Mouse (Mus musculus): ENCODE results near the gene Nit1. TPM values are rescaled to one million over a fixed set of nuclear protein-coding genes. Genes with fewer than 3 reads are reported as not detected.

The Nit1 gene
- total RNA-seq (2012; rRNA removed) (17.9 and 20.0 TPM in 2 replicates), polyA plus RNA-seq (2012; ENCODE audit: insufficient read depth in 1 of 2, insufficient read length in 2 of 2, low read depth in 1 of 2, low replicate concordance in 2 of 2, missing spikeins in 1 of 2) (10 to 100 TPM in 1 of 2 experiments, not detected in 1; 26.3 TPM)

GRCm38 (mm10) chr1:171345225-171346094 lies at the start of gene Nit1, which contains the start of gene Pfdn2:
Gene Nit1, minus strand, starts transcription at chr1:171345646.
Gene Pfdn2, plus strand, starts transcription at chr1:171345670.
- H3K9ac ChIP-seq (ENCODE audit: control insufficient read depth, low read depth, low read length, poor library complexity, severe bottlenecking): peak within 1 kb of the TSS; percentile 96
- peaks cover 49% of the 10 kb centered on the region for H3K79me2 ChIP-seq (ENCODE audit: control insufficient read depth, insufficient read depth, low read length, poor library complexity)
- DNase-seq (ENCODE audit: low read depth, low spot score): peak; percentile 94
- no peaks in the 10 kb centered on the region for H3K9me3 ChIP-seq (replicated peaks; ENCODE audit: insufficient read depth, low read length)
- peaks cover 6 to 20% of the 10 kb centered on the region in 2 experiments for H3K36me3 ChIP-seq (ENCODE audit: control insufficient read depth in 1 of 2, insufficient read depth in 2 of 2, low read length in 2 of 2)
- peaks cover 6 to 15% of the 10 kb centered on the region in 2 experiments; a peak in 3 of 4 replicates for H3K4me1 ChIP-seq (ENCODE audit: control insufficient read depth in 1 of 2, insufficient read depth in 2 of 2, low read length in 2 of 2)
- H3K27me3 ChIP-seq (ENCODE audit: control insufficient read depth in 1 of 2, insufficient read depth in 2 of 2, low read length in 2 of 2): no peaks in the 10 kb centered on the region
- peak within 1 kb of the TSS; percentile 77 for H3K27ac ChIP-seq (ENCODE audit: control insufficient read depth, low read depth, low read length)
- peak within 1 kb of the TSS; percentile 89 to 99 for H3K4me3 ChIP-seq (ENCODE audit: control insufficient read depth in 1 of 2, insufficient read depth in 1 of 2, low read depth in 2 of 2, low read length in 2 of 2)
- TF ChIP-seq UBTF (IDR thresholded peaks at IDR 0.05; ENCODE audit: borderline replicate concordance, insufficient read depth, low read depth, low read length) (0 out of 2 replicates have a peak, but pooled peaks have one; percentile 59), POLR2A (IDR thresholded peaks at IDR 0.05; ENCODE audit: control insufficient read depth in 1 of 2, insufficient read depth in 1 of 2, low read depth in 1 of 2, low read length in 2 of 2, poor library complexity in 1 of 2) (peak; percentile 64 to 91), E2F4 (IDR thresholded peaks at IDR 0.05; ENCODE audit: borderline replicate concordance, low read depth, low read length) (no peak), USF1 (IDR thresholded peaks at IDR 0.05; ENCODE audit: low read depth, low read length) (no peak), MAX (IDR thresholded peaks at IDR 0.05; ENCODE audit: low read length) (peak; percentile 33; the same call in 1 of the 2 replicates), SMC3 (IDR thresholded peaks at IDR 0.05; ENCODE audit: low read depth, low read length) (peak; percentile 5; the same call in 1 of the 2 replicates), MEF2A (IDR thresholded peaks at IDR 0.05; ENCODE audit: extremely low read depth, insufficient replicate concordance, low read depth, low read length, poor library complexity, severe bottlenecking) (no peak), EP300 (IDR thresholded peaks at IDR 0.05; ENCODE audit: low read depth in 1 of 2, low read length in 2 of 2) (peak in 1 of 2 experiments; percentile 32; a peak in 2 of 4 replicates), RCOR1 (IDR thresholded peaks at IDR 0.05; ENCODE audit: low read depth, low read length) (no peak; the same call in 1 of the 2 replicates), CHD2 (IDR thresholded peaks at IDR 0.05; ENCODE audit: low read length) (no peak), JUND (IDR thresholded peaks at IDR 0.05; ENCODE audit: low read depth, low read length) (no peak), ZKSCAN1 (IDR thresholded peaks at IDR 0.05; ENCODE audit: low read depth, low read length) (no peak), POLR2AphosphoS2 (IDR thresholded peaks at IDR 0.05; ENCODE audit: low read length) (peak; percentile 87), MYC (IDR thresholded peaks at IDR 0.05; ENCODE audit: low read depth, low read length) (no peak), TBP (IDR thresholded peaks at IDR 0.05; ENCODE audit: low read depth, low read length) (peak; percentile 74; the same call in 1 of the 2 replicates), BHLHE40 (IDR thresholded peaks at IDR 0.05; ENCODE audit: borderline replicate concordance, low read depth, low read length) (no peak), SIN3A (IDR thresholded peaks at IDR 0.05; ENCODE audit: low read length) (peak; percentile 94), NELFE (IDR thresholded peaks at IDR 0.05; ENCODE audit: low read depth, low read length) (peak; percentile 83), GABPA (IDR thresholded peaks at IDR 0.05; ENCODE audit: low read depth, low read length) (no peak), RAD21 (IDR thresholded peaks at IDR 0.05; ENCODE audit: low read depth, low read length) (no peak), HCFC1 (IDR thresholded peaks at IDR 0.05; ENCODE audit: low read depth, low read length) (peak; percentile 90), ZC3H11A (IDR thresholded peaks at IDR 0.05; ENCODE audit: low read depth, low read length) (no peak), CTCF (IDR thresholded peaks at IDR 0.05 in 2 of 3, conservative IDR thresholded peaks at IDR 0.05 in 1 of 3; ENCODE audit: control insufficient read depth in 1 of 3, insufficient read depth in 1 of 3, low read depth in 2 of 3, low read length in 3 of 3, poor library complexity in 1 of 3, severe bottlenecking in 1 of 3) (no peak), ZMIZ1 (IDR thresholded peaks at IDR 0.05; ENCODE audit: low read depth, low read length) (peak; percentile 77), ELF1 (IDR thresholded peaks at IDR 0.05; ENCODE audit: low read depth, low read length) (peak; percentile 58; the same call in 1 of the 2 replicates), ZNF384 (IDR thresholded peaks at IDR 0.05; ENCODE audit: low read depth, low read length) (no peak), KAT2A (conservative IDR thresholded peaks at IDR 0.05; ENCODE audit: low read depth, low read length) (no peak; the same call in 1 of the 2 replicates), TAL1 (IDR thresholded peaks at IDR 0.05; ENCODE audit: low read length) (no peak), CHD1 (IDR thresholded peaks at IDR 0.05; ENCODE audit: low read depth, low read length) (no peak), USF2 (IDR thresholded peaks at IDR 0.05; ENCODE audit: borderline replicate concordance in 1 of 2, insufficient read depth in 1 of 2, low read depth in 1 of 2, low read length in 2 of 2) (no peak), TCF12 (IDR thresholded peaks at IDR 0.05; ENCODE audit: low read depth, low read length) (peak; percentile 79), NRF1 (IDR thresholded peaks at IDR 0.05; ENCODE audit: insufficient read depth, low read depth, low read length, poor library complexity, severe bottlenecking) (peak; percentile 71), MAZ (IDR thresholded peaks at IDR 0.05; ENCODE audit: low read depth, low read length) (0 out of 2 replicates have a peak, but pooled peaks have one; percentile 40), ETS1 (IDR thresholded peaks at IDR 0.05; ENCODE audit: low read depth, low read length) (no peak)
